Mouse (Mus musculus) small intestine, adult 2 months (tissue): ENCODE measurements around the gene Prr19.

ENCODE experiments used
- CTCF ChIP-seq: fragments of 200-500 bp; IDR thresholded peaks from 2 replicates; pipeline ENCODE4 v1.5.1; 2012; ENCODE audit warnings: low read depth, mild to moderate bottlenecking, control low read depth, inconsistent platforms, low read length, moderate library complexity, mixed read lengths; ENCODE audit not compliant: insufficient replicate concordance, insufficient read length; ENCODE audit errors: extremely low read depth
- POLR2A ChIP-seq: fragments of 200-500 bp; IDR thresholded peaks from 2 replicates; pipeline ENCODE4 v1.6.1; 2012; ENCODE audit warnings: low read depth, mild to moderate bottlenecking, control low read depth, inconsistent platforms, low read length, moderate library complexity

DNA sequence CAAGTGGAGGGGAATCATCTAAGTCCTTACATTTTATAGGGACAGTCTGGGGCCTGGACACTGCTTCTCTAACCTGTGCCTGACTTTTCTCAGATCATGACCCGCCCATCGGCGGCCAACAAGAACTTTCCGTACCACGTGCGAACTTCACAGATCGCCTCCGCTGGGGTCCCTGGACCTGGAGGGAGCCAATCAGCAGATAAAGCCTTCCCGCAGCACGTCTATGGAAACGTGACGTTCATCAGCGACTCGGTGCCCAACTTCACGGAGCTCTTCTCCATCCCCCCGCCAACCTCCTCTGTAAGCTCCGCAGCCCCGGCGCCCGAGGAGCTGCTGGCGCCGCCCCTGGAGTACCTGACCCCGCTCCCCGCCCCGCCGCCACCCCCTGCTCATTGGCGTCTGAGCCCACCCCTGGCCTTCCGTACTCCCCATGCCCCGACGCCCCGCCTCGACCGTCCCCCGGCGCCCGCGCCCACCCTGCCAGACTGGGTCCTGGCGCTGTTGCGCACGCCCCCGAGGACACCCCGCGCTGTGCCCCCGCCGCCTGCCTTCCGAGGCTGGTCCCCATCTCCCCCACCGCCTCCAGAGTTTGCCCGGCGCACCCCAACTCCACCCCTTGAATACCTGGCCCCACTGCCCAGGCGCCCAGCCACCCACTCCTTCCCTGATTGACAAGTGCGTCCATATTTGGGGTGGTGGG, 13.5 kb downstream of the Prr19 start:
- TF ChIP-seq POLR2A: no peak
- no peak for TF ChIP-seq CTCF
